Mouse (Mus musculus) forebrain, embryonic 16.5 days (tissue): Measurements from ENCODE around the gene 1700122O11Rik. TPM values are rescaled to one million over a fixed set of nuclear protein-coding genes. Genes with fewer than 3 reads are reported as not detected.

Experiments used
- ATAC-seq: fragments of 200-750 bp; cut with Nextera tagmentation; 2 replicates; pipeline ENCODE4 v1.8.0; 2017; ENCODE audit warnings: mild to moderate bottlenecking, moderate library complexity
- H3K27ac ChIP-seq: fragments of 300-500 bp; sonication (generic); 2 replicates; pipeline ENCODE4 v1.5.1; 2014; ENCODE audit warnings: low read length, control low read depth
- H3K27me3 ChIP-seq: fragments of 300-500 bp; sonication (generic); replicated peaks from 2 replicates; pipeline ENCODE4 v1.6.1; 2014; ENCODE audit warnings: low read length; ENCODE audit not compliant: control insufficient read depth, insufficient read depth
- H3K36me3 ChIP-seq: fragments of 300-500 bp; sonication (generic); 2 replicates; pipeline ENCODE4 v1.6.1; 2014; ENCODE audit not compliant: control insufficient read depth, insufficient read depth
- H3K4me1 ChIP-seq: fragments of 300-500 bp; sonication (generic); replicated peaks from 2 replicates; pipeline ENCODE4 v1.6.1; 2014; ENCODE audit warnings: low read length; ENCODE audit not compliant: control insufficient read depth, insufficient read depth
- H3K4me2 ChIP-seq: fragments of 300-500 bp; sonication (generic); 2 replicates; pipeline ENCODE4 v1.6.1; 2014; ENCODE audit warnings: mild to moderate bottlenecking, low read length, control low read depth
- H3K4me3 ChIP-seq: fragments of 300-500 bp; sonication (generic); replicated peaks from 2 replicates; pipeline ENCODE4 v1.5.1; 2014; ENCODE audit warnings: mild to moderate bottlenecking, low read length, control low read depth
- H3K9ac ChIP-seq: fragments of 300-500 bp; sonication (generic); replicated peaks from 2 replicates; pipeline ENCODE4 v1.6.1; 2014; ENCODE audit warnings: low read depth, low read length, control low read depth
- H3K9me3 ChIP-seq: fragments of 300-500 bp; sonication (generic); 2 replicates; pipeline ENCODE4 v1.6.1; 2016; ENCODE audit warnings: low read length; ENCODE audit not compliant: control insufficient read depth
- WGBS: fragments of 180-500 bp; shearing (Covaris S2); extraction: QIAGEN DNeasy Blood & Tissue Kit; methylation state at CpG from one replicate; pipeline ENCODE4 v1.1.7; 2014; 5-methylcytosine and 5-hydroxymethylcytosine counted together
- polyA plus RNA-seq: library from polyadenylated mRNA; unstranded; fragments of >200 nt; fragmentation: Nextera tagmentation; extraction: Ambion mirVana; gene quantifications from 2 replicates; pipeline ENCODE4 v1.2.1, GENCODE M21; 2015

The 1700122O11Rik gene
- polyA plus RNA-seq, 1 experiment from 2014 or later = not detected

- H3K9me3 ChIP-seq = no peaks in the 10 kb centered on the region
- peaks cover 27% of the 10 kb centered on the region for H3K4me1 ChIP-seq
- no peaks in the 10 kb centered on the region for H3K36me3 ChIP-seq
- H3K27ac ChIP-seq = no peak overlapping the region
- peak overlapping the region; percentile 64 for H3K4me2 ChIP-seq
- ATAC-seq = peak; percentile 49
- H3K4me3 ChIP-seq = peak overlapping the region; percentile 36
- H3K27me3 ChIP-seq = no peaks in the 10 kb centered on the region; the same call in 1 of the 2 replicates
- peak overlapping the region; percentile 47 for H3K9ac ChIP-seq
- 4% methylated on average over 41 of the region's 42 CpGs for WGBS
These were observed 6.3 kb downstream of the 1700122O11Rik start for GRCm38 (mm10) chr17:48031521-48032430.

- WGBS = 2% methylated on average over 12 of the region's 12 CpGs
- Histone ChIP-seq H3K9me3 (no peaks in the 10 kb centered on the region), H3K4me3 (no peak overlapping the region), H3K9ac (no peak overlapping the region), H3K4me2 (peak overlapping the region; percentile 14; the same call in 1 of the 2 replicates), H3K27me3 (no peaks in the 10 kb centered on the region; the same call in 1 of the 2 replicates), H3K36me3 (no peaks in the 10 kb centered on the region), H3K4me1 (peaks cover 27% of the 10 kb centered on the region), H3K27ac (peak overlapping the region; percentile 9)
- ATAC-seq = peak; percentile 81
These were observed 8.9 kb downstream of the 1700122O11Rik start for GRCm38 (mm10) chr17:48029241-48029640.

DNA sequence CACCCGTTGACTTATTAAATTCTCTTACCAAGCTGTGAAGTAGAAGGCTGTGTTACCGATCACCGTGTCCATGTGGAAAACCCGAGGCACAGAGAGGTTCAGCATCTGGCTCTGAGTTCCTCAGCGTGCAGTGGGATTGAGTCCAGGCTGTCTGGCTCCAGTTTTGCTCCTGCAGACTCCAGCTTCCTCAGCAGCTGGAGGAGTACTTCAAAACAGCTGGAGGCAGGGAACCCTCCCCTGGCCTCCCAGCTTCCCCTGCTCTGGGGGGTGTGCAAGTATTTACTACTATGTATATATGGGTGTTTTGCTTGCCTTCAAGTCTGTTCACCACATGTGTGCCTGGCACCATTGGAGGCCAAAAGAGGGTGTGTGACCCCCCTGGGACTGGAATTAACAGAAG lies 9.8 kb downstream of the 1700122O11Rik start:
- Histone ChIP-seq H3K9me3 (no peaks in the 10 kb centered on the region), H3K4me2 (no peak overlapping the region), H3K4me3 (no peak overlapping the region), H3K4me1 (peaks cover 27% of the 10 kb centered on the region), H3K27ac (no peak overlapping the region), H3K9ac (no peak overlapping the region), H3K27me3 (no peaks in the 10 kb centered on the region; the same call in 1 of the 2 replicates), H3K36me3 (no peaks in the 10 kb centered on the region)
- no peak for ATAC-seq
- 83% methylated on average over 5 of the region's 5 CpGs for WGBS

GRCm38 (mm10) chr17:48027677-48028076 lies 10.4 kb downstream of the 1700122O11Rik start:
- no peak overlapping the region for H3K4me3 ChIP-seq
- no peak overlapping the region for H3K4me2 ChIP-seq
- WGBS = 50% methylated on average over 6 of the region's 6 CpGs
- ATAC-seq = no peak
- H3K27me3 ChIP-seq = no peaks in the 10 kb centered on the region; the same call in 1 of the 2 replicates
- no peak overlapping the region for H3K9ac ChIP-seq
- no peaks in the 10 kb centered on the region for H3K9me3 ChIP-seq
- peaks cover 29% of the 10 kb centered on the region for H3K4me1 ChIP-seq
- H3K27ac ChIP-seq = no peak overlapping the region
- no peaks in the 10 kb centered on the region for H3K36me3 ChIP-seq

- Histone ChIP-seq H3K27ac (no peak overlapping the region), H3K4me1 (peaks cover 30% of the 10 kb centered on the region), H3K9me3 (no peaks in the 10 kb centered on the region), H3K4me2 (no peak overlapping the region), H3K9ac (no peak overlapping the region), H3K4me3 (no peak overlapping the region), H3K36me3 (no peaks in the 10 kb centered on the region), H3K27me3 (no peaks in the 10 kb centered on the region; the same call in 1 of the 2 replicates)
- no peak for ATAC-seq
- 97% methylated on average over 5 of the region's 5 CpGs for WGBS
These were observed 11.1 kb downstream of the 1700122O11Rik start for GRCm38 (mm10) chr17:48027019-48027418.

DNA sequence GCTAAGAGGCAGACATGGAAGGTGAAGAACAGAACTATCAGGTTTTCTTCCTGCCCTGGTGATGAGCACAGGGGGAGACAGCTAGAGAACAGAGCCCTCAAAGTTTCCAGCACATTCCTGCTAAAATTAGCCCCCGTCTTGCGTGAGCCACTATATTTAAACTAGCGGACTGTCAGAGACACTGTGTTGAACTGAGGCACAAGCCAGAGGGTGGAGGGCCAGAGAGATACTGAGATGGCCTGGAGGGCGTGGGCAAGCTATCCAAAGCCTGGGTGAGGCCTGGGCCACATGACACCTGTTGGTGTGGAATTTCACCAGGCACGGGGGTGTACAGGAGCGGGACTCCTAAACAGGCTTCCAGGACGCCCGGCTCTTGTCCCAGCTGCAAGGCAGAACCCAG lies 14.0 kb downstream of the 1700122O11Rik start:
- Histone ChIP-seq H3K4me2 (no peak overlapping the region), H3K9ac (no peak overlapping the region), H3K4me1 (peaks cover 6% of the 10 kb centered on the region), H3K36me3 (no peaks in the 10 kb centered on the region), H3K27me3 (no peaks in the 10 kb centered on the region), H3K4me3 (no peak overlapping the region), H3K27ac (no peak overlapping the region), H3K9me3 (no peaks in the 10 kb centered on the region)
- WGBS = 81% methylated on average over 8 of the region's 8 CpGs
- ATAC-seq = no peak

GRCm38 (mm10) chr17:48019585-48019984 lies 18.5 kb downstream of the 1700122O11Rik start:
- no peak overlapping the region for H3K27ac ChIP-seq
- ATAC-seq = no peak

DNA sequence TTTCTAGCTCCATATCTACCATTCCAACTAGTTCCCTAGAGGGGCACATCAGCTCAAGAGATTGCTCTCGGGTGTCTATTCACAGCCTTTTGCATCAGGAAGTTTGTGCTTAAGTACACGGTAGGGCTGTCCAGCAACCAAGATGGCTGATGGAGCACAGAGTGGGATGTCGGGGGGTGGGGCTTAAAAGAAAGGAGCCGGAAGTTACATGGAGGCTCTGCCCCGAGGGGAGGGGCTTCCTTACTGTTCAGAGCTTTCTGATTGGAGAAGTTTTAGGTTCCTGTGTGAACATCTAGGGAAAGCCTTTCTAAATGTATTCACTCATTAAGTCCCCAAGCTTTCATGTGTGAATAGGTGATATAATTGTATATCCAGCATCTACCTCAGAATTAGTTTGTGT lies 21.5 kb downstream of the 1700122O11Rik start:
- Histone ChIP-seq H3K4me2 (no peak overlapping the region), H3K9ac (no peak overlapping the region), H3K4me1 (peaks cover 7% of the 10 kb centered on the region), H3K4me3 (no peak overlapping the region), H3K36me3 (no peaks in the 10 kb centered on the region), H3K27me3 (no peaks in the 10 kb centered on the region), H3K9me3 (no peaks in the 10 kb centered on the region), H3K27ac (no peak overlapping the region)
- WGBS = 88% methylated on average over 5 of the region's 5 CpGs
- ATAC-seq = no peak

More at GRCm38 (mm10) chr17:48019585-48019984, 18.5 kb downstream of the 1700122O11Rik start:
- Histone ChIP-seq H3K9ac (no peak overlapping the region), H3K36me3 (no peaks in the 10 kb centered on the region), H3K9me3 (no peaks in the 10 kb centered on the region), H3K4me1 (peaks cover 10% of the 10 kb centered on the region), H3K4me3 (no peak overlapping the region), H3K27me3 (no peaks in the 10 kb centered on the region), H3K4me2 (no peak overlapping the region)
- 45% methylated on average over 2 of the region's 2 CpGs for WGBS

DNA sequence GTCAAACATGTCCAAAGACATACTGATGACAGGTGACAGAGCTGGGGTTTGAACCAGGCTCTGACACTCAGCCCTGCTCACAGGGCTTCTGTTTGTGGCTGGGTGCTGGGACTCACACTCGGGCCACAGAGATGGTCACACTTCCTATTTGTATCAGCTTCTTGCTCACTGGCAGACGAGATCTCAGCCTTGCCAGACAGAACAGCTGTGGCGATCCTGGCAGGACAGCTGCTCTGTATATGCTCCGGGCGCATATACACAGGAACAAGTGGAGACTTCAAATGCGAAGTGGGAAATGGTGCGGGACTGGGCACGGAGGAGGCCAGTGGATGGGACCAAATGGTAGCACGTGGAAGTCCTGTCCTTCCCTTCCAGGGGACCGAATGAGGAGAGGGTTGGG lies 25.5 kb downstream of the 1700122O11Rik start:
- ATAC-seq = no peak
- H3K4me2 ChIP-seq = no peak overlapping the region
- no peak overlapping the region for H3K27ac ChIP-seq
- WGBS = 67% methylated on average over 10 of the region's 10 CpGs
- no peak overlapping the region for H3K9ac ChIP-seq
- H3K27me3 ChIP-seq = no peaks in the 10 kb centered on the region
- H3K4me1 ChIP-seq = peaks cover 10% of the 10 kb centered on the region
- H3K36me3 ChIP-seq = no peaks in the 10 kb centered on the region
- H3K4me3 ChIP-seq = no peak overlapping the region
- H3K9me3 ChIP-seq = no peaks in the 10 kb centered on the region
